Mouse (Mus musculus) adrenal gland, postnatal 36 days (tissue): ENCODE measurements around the gene 1700028J19Rik. TPM values are rescaled to one million over a fixed set of nuclear protein-coding genes. Genes with fewer than 3 reads are reported as not detected.
"Not testable (repeated sequence)": the region's sequence is repeated elsewhere in the genome, so short reads cannot be mapped to it uniquely, and the experiment has no call there.

ENCODE experiments used
- DNase-seq, 2 experiments: peaks; one replicate each; pipeline ENCODE4 v3.0.0; 2021; ENCODE audit warnings: mixed read lengths in 1 of 2
- total RNA-seq, 2 experiments: library from RNA; stranded (reverse); gene quantifications; 2 replicates each; pipeline ENCODE4 v1.2.3; 2021

The 1700028J19Rik gene
- total RNA-seq, 2 experiments from 2014 or later = 0.43 to 0.63 TPM

- peak; percentile 78 to 83 for DNase-seq
Observed at GRCm38 (mm10) chr7:44250732-44251275, 4.3 kb upstream of the 1700028J19Rik start.

- DNase-seq = no peak
Observed at GRCm38 (mm10) chr7:44249248-44249647, 2.8 kb upstream of the 1700028J19Rik start.

GRCm38 (mm10) chr7:44247971-44248370 lies 1.5 kb upstream of the 1700028J19Rik start:
- DNase-seq = no peak

- DNase-seq = peak; percentile 30 to 57
Observed at GRCm38 (mm10) chr7:44246984-44247470, 532 bp upstream of the 1700028J19Rik start.

GRCm38 (mm10) chr7:44244080-44244479 lies 2.4 kb downstream of the 1700028J19Rik start:
- DNase-seq = no peak

GRCm38 (mm10) chr7:44241163-44241562 lies 5.3 kb downstream of the 1700028J19Rik start:
- no peak for DNase-seq

- no peak for DNase-seq
Observed at GRCm38 (mm10) chr7:44240712-44241111, 5.8 kb downstream of the 1700028J19Rik start.

- no peak for DNase-seq
Observed at GRCm38 (mm10) chr7:44239913-44240312, 6.6 kb downstream of the 1700028J19Rik start.

- no peak for DNase-seq
Observed at GRCm38 (mm10) chr7:44235909-44236308, 10.6 kb downstream of the 1700028J19Rik start, which contains the start of gene Gm36864. Gm36864 (plus strand) TSS chr7:44236177.

- no peak for DNase-seq
Observed at GRCm38 (mm10) chr7:44225076-44225475, 21.4 kb downstream of the 1700028J19Rik start, which contains the start of gene Klk1. Klk1 (plus strand) TSS chr7:44225360.

- not testable (repeated sequence) for DNase-seq
Observed at GRCm38 (mm10) chr7:44222335-44222734, 24.2 kb downstream of the 1700028J19Rik start.

GRCm38 (mm10) chr7:44221601-44222000 lies 24.9 kb downstream of the 1700028J19Rik start:
- not testable (repeated sequence) for DNase-seq

GRCm38 (mm10) chr7:44215645-44216044 lies 30.9 kb downstream of the 1700028J19Rik start, which contains the start of gene Klk1b5:
Klk1b5 (plus strand) TSS chr7:44215945.
- DNase-seq = no peak

- no peak for DNase-seq
Observed at GRCm38 (mm10) chr7:44208307-44208706, 38.2 kb downstream of the 1700028J19Rik start.

GRCm38 (mm10) chr7:44207135-44207534 lies 39.4 kb downstream of the 1700028J19Rik start, which contains the start of gene Klk1b4:
Klk1b4 (plus strand) TSS chr7:44207435.
- not testable (repeated sequence) for DNase-seq

- DNase-seq = no peak
Observed at GRCm38 (mm10) chr7:44197891-44198290, 48.6 kb downstream of the 1700028J19Rik start, which contains the start of gene Klk1b3. Klk1b3 (plus strand) TSS chr7:44198191.

- not testable (repeated sequence) for DNase-seq
Observed at GRCm38 (mm10) chr7:44193466-44193865, 53.0 kb downstream of the 1700028J19Rik start.

GRCm38 (mm10) chr7:44187936-44188335 lies 58.6 kb downstream of the 1700028J19Rik start, which contains the start of gene Klk1b24:
Klk1b24 (plus strand) TSS chr7:44188236.
- not testable (repeated sequence) for DNase-seq

GRCm38 (mm10) chr7:44186516-44186915 lies 60.0 kb downstream of the 1700028J19Rik start:
- DNase-seq = not testable (repeated sequence)
